Mouse (Mus musculus) embryonic facial prominence, embryonic 12.5 days (tissue): Measurements from ENCODE around the gene Itga2b. TPM values are rescaled to one million over a fixed set of nuclear protein-coding genes. Genes with fewer than 3 reads are reported as not detected.
"Not testable (repeated sequence)": the region's sequence is repeated elsewhere in the genome, so short reads cannot be mapped to it uniquely, and the experiment has no call there.

Experiments
- ATAC-seq: fragments of 200-750 bp; cut with Nextera tagmentation; 2 replicates; pipeline ENCODE4 v1.8.0; 2017; ENCODE audit not compliant: insufficient number of reproducible peaks, insufficient read depth, low FRiP score, low TSS enrichment
- H3K27ac ChIP-seq: fragments of 300-500 bp; sonication (generic); 2 replicates; pipeline ENCODE4 v1.5.1; 2016; ENCODE audit warnings: mild to moderate bottlenecking
- H3K27me3 ChIP-seq: fragments of 300-500 bp; sonication (generic); 2 replicates; pipeline ENCODE4 v1.6.1; 2016; ENCODE audit warnings: mild to moderate bottlenecking, moderate library complexity
- H3K36me3 ChIP-seq: fragments of 300-500 bp; sonication (generic); 2 replicates; pipeline ENCODE4 v1.6.1; 2016; ENCODE audit warnings: mild to moderate bottlenecking
- H3K4me1 ChIP-seq: fragments of 300-500 bp; sonication (generic); 2 replicates; pipeline ENCODE4 v1.6.1; 2016
- H3K4me2 ChIP-seq: fragments of 300-500 bp; sonication (generic); replicated peaks from 2 replicates; pipeline ENCODE4 v1.6.1; 2016; ENCODE audit warnings: mild to moderate bottlenecking, moderate library complexity
- H3K4me3 ChIP-seq: fragments of 300-500 bp; sonication (generic); 2 replicates; pipeline ENCODE4 v1.5.1; 2016; ENCODE audit warnings: mild to moderate bottlenecking
- H3K9ac ChIP-seq: fragments of 300-500 bp; sonication (generic); 2 replicates; pipeline ENCODE4 v1.6.1; 2016; ENCODE audit warnings: mild to moderate bottlenecking, moderate library complexity
- H3K9me3 ChIP-seq: fragments of 300-500 bp; sonication (generic); 2 replicates; pipeline ENCODE4 v1.6.1; 2016; ENCODE audit warnings: mild to moderate bottlenecking, moderate library complexity
- WGBS: fragments of 180-500 bp; shearing (Covaris S2); methylation state at CpG from one replicate; pipeline ENCODE4 v1.1.7; 2016; 5-methylcytosine and 5-hydroxymethylcytosine counted together
- polyA plus RNA-seq: library from polyadenylated mRNA; unstranded; fragments of >200 nt; fragmentation: Nextera tagmentation; extraction: Ambion mirVana; gene quantifications from 2 replicates; pipeline ENCODE4 v1.2.1, GENCODE M21; 2016

Gene Itga2b
- polyA plus RNA-seq, 1 experiment from 2014 or later, result 8.3 TPM

- no peak overlapping the region for H3K4me2 ChIP-seq
- ATAC-seq, result no peak
- H3K9me3 ChIP-seq, result no peaks in the 10 kb centered on the region
- no peak overlapping the region for H3K27ac ChIP-seq
- H3K4me1 ChIP-seq, result no peaks in the 10 kb centered on the region
- no peak overlapping the region for H3K4me3 ChIP-seq
- H3K27me3 ChIP-seq, result no peaks in the 10 kb centered on the region
- H3K36me3 ChIP-seq, result no peaks in the 10 kb centered on the region
- no peak overlapping the region for H3K9ac ChIP-seq
Observed at GRCm38 (mm10) chr11:102418887-102419286, 51.0 kb downstream of the Itga2b start.

- Histone ChIP-seq H3K36me3 (no peaks in the 10 kb centered on the region), H3K4me1 (no peaks in the 10 kb centered on the region), H3K4me2 (no peak overlapping the region), H3K4me3 (no peak overlapping the region), H3K27ac (no peak overlapping the region), H3K9me3 (no peaks in the 10 kb centered on the region), H3K9ac (no peak overlapping the region), H3K27me3 (no peaks in the 10 kb centered on the region)
- no peak for ATAC-seq
- 85% methylated on average over 1 of the region's 1 CpGs for WGBS
Observed at GRCm38 (mm10) chr11:102417160-102417559, 52.8 kb downstream of the Itga2b start.

GRCm38 (mm10) chr11:102415034-102415802 is 54.7 kb downstream of the Itga2b start:
- 70% methylated on average over 10 of the region's 10 CpGs for WGBS
- no peak for ATAC-seq
- H3K27me3 ChIP-seq, result no peaks in the 10 kb centered on the region

DNA sequence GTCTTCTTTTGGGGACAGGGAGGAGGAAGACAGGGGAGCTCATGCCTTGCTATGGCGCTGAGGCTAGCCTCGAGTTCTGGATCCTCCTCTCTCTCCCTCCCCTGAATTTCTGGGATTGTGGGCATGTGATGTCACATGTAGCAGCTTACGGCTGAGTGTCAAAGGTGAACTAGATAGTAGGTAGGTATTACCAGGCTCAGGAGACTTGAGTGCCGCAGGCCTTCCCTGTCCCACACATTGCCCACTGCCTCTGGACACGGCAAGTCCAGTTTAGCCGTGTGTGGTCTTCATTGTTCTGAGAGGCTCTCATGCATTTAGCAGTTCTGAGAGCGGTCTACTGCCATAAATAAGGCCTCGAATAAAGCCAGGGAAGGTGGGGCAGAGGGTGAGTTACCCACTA is 56.9 kb downstream of the Itga2b start:
- Histone ChIP-seq H3K9me3 (no peaks in the 10 kb centered on the region), H3K36me3 (no peaks in the 10 kb centered on the region), H3K4me2 (no peak overlapping the region), H3K4me1 (0 out of 2 replicates have a peak, but pooled peaks cover 6% of the 10 kb centered on the region), H3K9ac (no peak overlapping the region), H3K27ac (no peak overlapping the region), H3K27me3 (no peaks in the 10 kb centered on the region), H3K4me3 (no peak overlapping the region)
- no peak for ATAC-seq
- WGBS, result 79% methylated on average over 8 of the region's 8 CpGs

More at GRCm38 (mm10) chr11:102415034-102415802, 54.7 kb downstream of the Itga2b start:
- Histone ChIP-seq H3K9me3 (no peaks in the 10 kb centered on the region), H3K4me2 (no peak overlapping the region), H3K4me3 (no peak overlapping the region), H3K9ac (no peak overlapping the region), H3K36me3 (no peaks in the 10 kb centered on the region), H3K27ac (0 out of 2 replicates have a peak overlapping the region, but pooled peaks have one; percentile 3), H3K4me1 (no peaks in the 10 kb centered on the region)

GRCm38 (mm10) chr11:102411704-102412103 is 58.2 kb downstream of the Itga2b start:
- H3K9ac ChIP-seq, result no peak overlapping the region
- H3K4me3 ChIP-seq, result no peak overlapping the region
- H3K4me2 ChIP-seq, result no peak overlapping the region
- no peak for ATAC-seq
- H3K27ac ChIP-seq, result no peak overlapping the region
- peaks cover 6% of the 10 kb centered on the region; the same call in 1 of the 2 replicates for H3K4me1 ChIP-seq
- no peaks in the 10 kb centered on the region for H3K9me3 ChIP-seq
- no peaks in the 10 kb centered on the region for H3K36me3 ChIP-seq
- no peaks in the 10 kb centered on the region for H3K27me3 ChIP-seq
- WGBS, result 8% methylated on average over 11 of the region's 11 CpGs

DNA sequence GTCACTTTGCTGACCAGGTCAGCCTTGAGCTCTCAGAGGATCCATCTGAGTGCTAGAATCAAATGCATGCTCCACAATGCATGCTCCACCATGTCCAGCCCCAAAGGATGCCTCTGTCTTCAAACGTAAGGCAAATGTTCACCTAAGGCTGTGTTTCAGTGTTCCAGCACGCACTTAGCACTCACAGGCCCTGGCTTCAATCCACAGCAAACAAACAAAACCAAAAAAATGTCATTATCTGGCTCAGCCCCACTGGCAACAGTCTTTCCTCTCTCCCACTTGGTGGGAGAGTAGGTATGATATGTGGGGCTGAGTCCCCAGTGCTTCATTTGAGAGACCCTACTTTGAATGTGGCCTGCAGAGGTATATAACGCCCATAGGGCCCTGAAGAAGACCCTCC is 58.9 kb downstream of the Itga2b start:
- Histone ChIP-seq H3K4me1 (peaks cover 12% of the 10 kb centered on the region), H3K4me3 (no peak overlapping the region), H3K4me2 (no peak overlapping the region), H3K9me3 (no peaks in the 10 kb centered on the region), H3K36me3 (no peaks in the 10 kb centered on the region), H3K9ac (no peak overlapping the region), H3K27me3 (no peaks in the 10 kb centered on the region), H3K27ac (no peak overlapping the region)
- no peak for ATAC-seq
- 81% methylated on average over 3 of the region's 3 CpGs for WGBS

DNA sequence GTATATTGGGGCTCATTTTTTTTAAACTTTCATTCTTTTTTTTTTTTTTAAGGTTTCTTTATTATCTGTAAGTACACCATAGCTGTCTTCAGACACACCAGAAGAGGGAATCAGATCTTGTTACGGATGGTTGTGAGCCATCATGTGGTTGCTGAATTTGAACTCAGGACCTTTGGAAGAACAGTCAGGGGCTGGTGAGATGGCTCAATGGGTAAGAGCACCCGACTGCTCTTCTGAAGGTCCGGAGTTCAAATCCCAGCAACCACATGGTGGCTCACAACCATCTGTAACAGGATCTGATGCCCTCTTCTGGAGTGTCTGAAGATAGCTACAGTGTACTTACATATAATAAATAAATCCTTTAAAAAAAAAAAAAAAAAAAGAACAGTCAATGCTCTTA is 59.6 kb downstream of the Itga2b start:
- not testable (repeated sequence) for H3K27ac ChIP-seq, ATAC-seq, H3K9me3 ChIP-seq, H3K9ac ChIP-seq, H3K4me2 ChIP-seq, H3K27me3 ChIP-seq, H3K4me3 ChIP-seq, H3K36me3 ChIP-seq
- WGBS, result 100% methylated on average over 3 of the region's 3 CpGs
- peaks cover 20% of the 10 kb centered on the region for H3K4me1 ChIP-seq

GRCm38 (mm10) chr11:102409795-102410330 is 60.1 kb downstream of the Itga2b start:
- Histone ChIP-seq H3K9ac (no peak overlapping the region), H3K4me1 (peaks cover 24% of the 10 kb centered on the region), H3K36me3 (peaks cover 2% of the 10 kb centered on the region; the same call in 1 of the 2 replicates), H3K27ac (no peak overlapping the region), H3K9me3 (no peaks in the 10 kb centered on the region), H3K27me3 (no peaks in the 10 kb centered on the region), H3K4me3 (no peak overlapping the region), H3K4me2 (no peak overlapping the region)
- ATAC-seq, result no peak
- 84% methylated on average over 3 of the region's 3 CpGs for WGBS

DNA sequence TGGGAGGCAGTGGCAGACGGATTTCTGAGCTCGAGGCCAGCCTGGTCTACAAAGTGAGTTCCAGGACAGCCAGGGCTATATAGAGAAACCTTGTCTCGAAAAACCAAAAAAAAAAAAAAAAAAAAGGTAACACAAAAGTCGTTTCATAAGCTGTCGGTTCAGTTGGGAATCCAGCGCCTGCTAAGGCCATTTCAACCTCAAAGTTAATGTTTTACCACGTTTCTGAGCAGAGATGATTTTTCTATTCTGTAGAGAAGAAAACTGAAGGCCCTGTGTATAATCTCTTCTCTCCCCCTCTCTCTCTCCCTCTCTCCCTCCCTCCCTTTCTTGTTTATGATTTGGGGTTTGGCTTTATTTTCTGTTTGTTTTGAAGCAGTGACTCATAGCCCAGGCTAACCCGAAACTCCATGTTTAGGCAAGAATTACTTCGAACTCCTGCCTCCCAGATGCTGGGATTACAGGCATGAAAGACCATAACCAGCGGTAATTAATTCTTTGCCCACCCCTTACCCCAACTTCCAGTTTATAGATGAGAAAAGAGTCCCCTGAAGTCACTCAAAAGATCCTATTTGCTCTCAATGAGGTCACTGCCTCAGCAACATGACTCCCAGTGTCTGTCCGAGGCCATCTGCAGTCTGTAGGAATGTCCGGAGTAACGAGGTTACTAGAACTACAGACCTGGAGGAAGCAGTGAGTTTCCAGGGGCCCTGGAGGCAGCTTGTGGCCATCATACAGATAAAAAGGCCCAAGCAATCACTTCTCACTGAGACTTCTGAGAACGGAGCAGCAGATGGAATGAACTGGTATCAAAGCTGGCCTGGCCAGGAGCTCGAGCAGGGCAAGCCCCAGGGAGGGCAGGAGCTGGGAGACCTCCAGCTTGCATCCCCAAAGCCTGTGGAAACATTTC is 60.8 kb downstream of the Itga2b start:
- ATAC-seq, result no peak
- H3K9me3 ChIP-seq, result no peaks in the 10 kb centered on the region
- no peak overlapping the region for H3K9ac ChIP-seq
- peak overlapping the region; percentile 80 for H3K4me3 ChIP-seq
- WGBS, result 36% methylated on average over 15 of the region's 15 CpGs
- H3K4me1 ChIP-seq, result peaks cover 28% of the 10 kb centered on the region
- peaks cover 9% of the 10 kb centered on the region for H3K36me3 ChIP-seq
- peak overlapping the region; percentile 87 for H3K27ac ChIP-seq
- H3K4me2 ChIP-seq, result peak overlapping the region; percentile 83
- no peaks in the 10 kb centered on the region for H3K27me3 ChIP-seq

DNA sequence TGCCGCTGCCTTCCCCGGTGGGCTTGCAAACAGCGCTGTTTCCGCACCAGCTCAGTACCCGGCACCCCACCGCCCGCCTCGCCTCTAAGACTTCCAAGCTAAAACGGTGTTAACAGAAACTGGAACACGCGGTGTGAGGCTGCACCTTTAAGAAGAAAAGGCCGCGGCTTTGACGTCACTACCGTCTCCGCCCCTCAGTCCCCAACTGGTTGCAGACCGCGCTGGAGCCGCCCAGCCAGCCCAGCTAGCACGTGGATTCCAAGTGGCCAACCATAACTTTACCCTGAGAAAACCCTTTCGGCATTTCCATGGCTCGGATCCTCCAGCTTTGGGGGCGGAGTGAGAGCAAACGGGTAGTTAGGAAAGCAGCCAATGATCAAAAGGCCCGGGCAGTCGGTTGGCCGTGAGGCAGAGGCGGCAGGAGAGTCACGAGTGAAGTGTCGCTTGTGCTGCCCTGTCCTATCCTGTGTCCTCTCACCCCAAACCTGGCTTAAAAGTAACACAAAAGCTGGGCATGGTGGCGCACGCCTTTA is 61.5 kb downstream of the Itga2b start:
- under 1% methylated on average over 32 of the region's 32 CpGs for WGBS
- H3K27me3 ChIP-seq, result no peaks in the 10 kb centered on the region
- H3K4me1 ChIP-seq, result peaks cover 28% of the 10 kb centered on the region
- peaks cover 16% of the 10 kb centered on the region for H3K36me3 ChIP-seq
- peak overlapping the region; percentile 87 for H3K27ac ChIP-seq
- peak overlapping the region; percentile 85 for H3K9ac ChIP-seq
- peak; percentile 86 for ATAC-seq
- H3K9me3 ChIP-seq, result no peaks in the 10 kb centered on the region
- peak overlapping the region; percentile 80 for H3K4me3 ChIP-seq
- H3K4me2 ChIP-seq, result peak overlapping the region; percentile 83

GRCm38 (mm10) chr11:102407834-102408215 is 62.1 kb downstream of the Itga2b start, which contains the start of gene Slc25a39:
Gene Slc25a39, minus strand, starts transcription at chr11:102407946.
- under 1% methylated on average over 19 of the region's 19 CpGs for WGBS
- peaks cover 22% of the 10 kb centered on the region for H3K36me3 ChIP-seq
- H3K4me3 ChIP-seq, result peak within 1 kb of the TSS; percentile 80
- H3K4me1 ChIP-seq, result peaks cover 28% of the 10 kb centered on the region
- peak within 1 kb of the TSS; percentile 85 for H3K9ac ChIP-seq
- H3K9me3 ChIP-seq, result no peaks in the 10 kb centered on the region
- no peaks in the 10 kb centered on the region for H3K27me3 ChIP-seq
- ATAC-seq, result no peak
- H3K4me2 ChIP-seq, result peak within 1 kb of the TSS; percentile 83
- H3K27ac ChIP-seq, result peak within 1 kb of the TSS; percentile 87
